Mouse (Mus musculus): ENCODE measurements at regions not wholly inside any gene's neighbourhood (a gene's known extent, or its start where the extent isn't known, plus 50 kb on each side); places are given as distances from the start of the nearest gene placed in this dataset.

DNA sequence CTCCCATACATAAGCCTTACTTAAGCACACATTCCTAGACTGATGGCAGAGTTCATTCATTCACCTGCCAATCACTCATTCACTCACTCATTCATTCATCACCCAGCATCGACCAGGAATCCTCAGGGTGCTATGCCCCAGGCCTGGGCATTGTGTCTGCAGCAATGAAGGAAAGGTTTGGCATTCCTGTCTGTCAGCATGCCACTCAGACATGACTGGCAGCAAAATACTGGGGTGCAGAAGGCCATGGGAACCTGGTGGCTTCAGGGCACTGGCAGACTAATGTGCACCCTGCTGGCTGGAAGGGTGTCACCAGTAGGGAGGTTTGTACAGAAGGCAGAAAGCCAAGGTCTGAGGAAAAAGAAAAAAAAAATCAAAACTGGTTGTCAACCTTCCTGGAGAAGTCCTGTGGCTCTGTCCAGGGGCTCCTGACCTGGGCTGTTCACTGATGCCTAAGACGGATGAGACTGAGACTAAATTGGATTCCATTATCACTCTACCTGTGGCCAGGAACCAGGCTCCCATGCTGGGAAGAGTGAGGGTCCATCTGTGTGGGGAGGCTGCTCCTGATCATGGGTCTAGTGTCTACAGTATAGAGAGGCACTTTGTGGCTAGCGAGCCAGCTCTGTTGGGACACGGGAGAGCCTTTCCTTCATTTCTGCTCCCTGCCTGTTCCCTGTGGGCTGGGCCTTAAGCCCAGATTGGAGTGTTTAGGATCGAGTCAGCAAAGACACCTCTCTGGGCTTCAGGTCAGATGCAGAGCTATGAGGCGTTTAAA, 104.1 kb downstream of the Cstad start:
- no peak for DNase-seq (ENCODE audit: low spot score)

DNA sequence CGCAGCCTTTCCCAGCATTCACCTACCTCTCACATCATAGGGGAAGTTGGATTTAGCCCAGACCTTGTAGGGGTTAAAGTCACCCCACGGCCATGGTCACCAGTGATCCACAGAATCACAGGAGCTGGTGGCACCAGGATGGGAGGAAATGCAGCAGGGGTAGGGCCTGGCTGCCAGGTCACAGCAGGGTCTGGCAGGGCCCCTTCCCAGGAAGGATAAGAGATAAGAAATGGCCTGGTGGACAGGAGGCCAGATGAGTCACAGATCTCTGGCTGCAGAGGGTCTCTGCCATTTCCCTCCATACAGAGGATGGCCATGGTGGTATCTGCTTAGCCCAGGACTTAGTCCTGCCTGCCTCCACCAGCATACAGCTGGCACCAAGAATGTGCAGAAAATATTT, 103.0 kb downstream of the Cstad start:
- no peak for DNase-seq (ENCODE audit: low spot score)

GRCm38 (mm10) chr2:30695771-30696456, 101.1 kb downstream of the Cstad start:
- DNase-seq (ENCODE audit: low spot score): peak; percentile 63

DNA sequence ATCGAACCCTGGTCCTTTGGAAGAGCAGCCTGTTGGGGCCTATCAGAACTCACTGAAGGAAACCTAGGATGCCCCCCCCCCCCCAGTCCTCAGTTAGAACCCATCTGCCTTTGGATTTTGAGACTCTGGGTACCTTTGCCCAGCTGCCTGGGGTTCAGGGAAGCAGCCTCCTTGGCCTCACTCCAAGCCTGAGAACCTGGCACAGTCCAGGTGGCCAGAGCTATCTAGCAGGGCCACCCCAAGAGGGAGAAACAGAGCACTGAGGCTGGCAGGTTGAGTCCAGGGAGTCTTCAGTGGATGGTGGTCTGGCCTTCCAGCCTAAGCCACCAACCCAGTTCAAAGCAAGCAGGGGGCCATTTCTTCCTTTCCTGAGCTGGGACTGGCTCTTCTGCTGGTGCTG, 100.2 kb downstream of the Cstad start:
- no peak for DNase-seq (ENCODE audit: low spot score)

- DNase-seq (ENCODE audit: low spot score): peak; percentile 88
Measured at GRCm38 (mm10) chr2:30693206-30694035, 98.6 kb downstream of the Cstad start.

GRCm38 (mm10) chr2:30692561-30693205, 97.8 kb downstream of the Cstad start:
- DNase-seq (ENCODE audit: low spot score): peak; percentile 72

DNA sequence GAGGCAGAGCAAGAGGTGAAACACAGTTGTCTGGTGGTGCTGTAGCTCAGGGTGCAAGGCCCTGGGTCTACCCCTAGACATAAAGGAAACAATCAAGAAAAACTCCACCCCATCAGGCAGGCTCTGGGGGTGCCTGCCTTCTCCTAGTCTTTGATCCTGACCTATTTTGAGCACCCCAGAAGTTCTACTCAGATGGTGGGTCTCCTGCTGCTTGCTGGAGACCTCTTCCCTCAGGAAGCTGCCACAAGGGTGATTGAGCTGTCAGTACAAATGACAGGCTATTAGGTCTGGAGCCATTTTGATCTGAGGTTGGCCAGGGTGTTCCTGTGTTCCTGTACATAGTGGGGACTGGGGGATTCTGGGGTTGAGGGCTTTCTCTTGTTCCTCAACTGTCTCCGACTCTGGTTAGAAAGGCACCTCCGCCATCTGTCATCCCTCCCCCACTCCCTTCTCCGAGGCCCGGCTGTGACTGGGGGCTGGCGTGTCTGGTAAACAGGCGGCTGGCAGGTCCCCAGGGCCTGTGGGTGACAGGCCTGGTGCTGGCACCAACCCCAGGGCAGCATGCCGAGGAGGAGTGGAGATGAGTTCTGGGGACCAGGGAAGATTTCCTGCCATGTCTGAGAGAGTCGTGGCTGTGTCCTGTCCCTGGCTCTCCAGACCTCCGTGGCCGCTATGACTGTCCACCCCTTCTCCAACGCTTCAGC, 97.2 kb downstream of the Cstad start:
- peak; percentile 78 for DNase-seq (ENCODE audit: low spot score)

GRCm38 (mm10) chr2:30690925-30691856, 96.4 kb downstream of the Cstad start:
- DNase-seq (ENCODE audit: low spot score): no peak

DNA sequence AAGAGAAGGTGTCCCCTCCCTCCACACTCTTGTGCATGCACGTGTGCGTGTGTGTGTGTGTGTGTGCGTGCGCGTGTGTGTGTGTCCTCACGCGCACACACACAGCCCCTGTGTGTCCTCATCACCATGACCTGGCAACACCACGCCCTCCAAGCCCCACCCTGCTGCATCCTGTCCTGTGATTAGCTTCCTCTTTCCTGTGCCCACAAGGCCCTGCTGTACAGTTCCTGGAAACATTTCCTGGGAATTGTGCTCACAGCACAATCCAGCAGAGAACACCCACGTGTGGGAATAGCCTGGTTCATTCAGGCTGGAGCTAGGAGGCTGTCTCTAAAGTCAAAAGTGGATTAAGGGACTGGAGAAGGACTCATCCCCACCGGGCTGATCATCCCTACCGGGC, 95.5 kb downstream of the Cstad start:
- DNase-seq (ENCODE audit: low spot score): no peak

DNA sequence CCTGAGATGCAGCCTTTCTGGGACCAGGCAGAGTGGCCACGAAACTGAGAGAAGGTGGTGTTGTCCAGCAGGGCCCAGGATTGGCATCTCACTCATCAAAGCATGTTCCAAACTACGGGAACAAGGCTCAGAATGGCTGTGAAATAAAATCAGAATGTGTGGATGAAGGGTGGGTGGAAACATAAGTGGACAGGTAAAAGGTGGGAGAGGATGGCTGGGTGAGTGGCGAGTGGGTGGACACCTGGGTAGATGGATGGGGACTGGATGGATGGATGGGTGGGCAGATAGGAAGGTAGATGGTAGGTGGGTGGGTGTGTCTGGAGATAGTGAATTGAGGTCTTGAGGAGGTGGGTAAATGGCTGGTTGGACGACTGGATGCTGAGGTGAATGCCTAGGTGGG, 93.6 kb downstream of the Cstad start:
- no peak for DNase-seq (ENCODE audit: low spot score)

- DNase-seq (ENCODE audit: low spot score): no peak
Measured at GRCm38 (mm10) chr2:30687121-30687551, 92.3 kb downstream of the Cstad start.

DNA sequence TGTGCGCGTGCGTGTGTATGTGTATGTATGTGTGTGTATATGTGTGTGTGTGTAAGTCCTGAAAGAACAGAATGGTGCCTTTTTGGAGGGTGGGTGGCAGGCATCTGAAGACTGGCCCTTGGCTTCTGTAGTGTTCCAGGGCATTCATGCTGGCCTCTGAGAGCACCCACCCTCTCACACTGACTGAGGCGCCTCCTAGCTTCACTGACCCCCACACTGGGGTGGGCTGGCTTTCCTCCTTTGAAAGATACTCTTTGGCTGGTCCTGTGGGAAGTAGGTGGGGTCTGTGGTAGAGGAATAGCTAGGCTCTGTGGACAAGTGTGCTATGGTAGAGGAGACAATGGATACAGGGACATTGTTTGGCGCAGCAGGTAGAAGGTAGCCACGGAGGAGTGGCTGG, 91.5 kb downstream of the Cstad start:
- DNase-seq (ENCODE audit: low spot score): no peak

DNA sequence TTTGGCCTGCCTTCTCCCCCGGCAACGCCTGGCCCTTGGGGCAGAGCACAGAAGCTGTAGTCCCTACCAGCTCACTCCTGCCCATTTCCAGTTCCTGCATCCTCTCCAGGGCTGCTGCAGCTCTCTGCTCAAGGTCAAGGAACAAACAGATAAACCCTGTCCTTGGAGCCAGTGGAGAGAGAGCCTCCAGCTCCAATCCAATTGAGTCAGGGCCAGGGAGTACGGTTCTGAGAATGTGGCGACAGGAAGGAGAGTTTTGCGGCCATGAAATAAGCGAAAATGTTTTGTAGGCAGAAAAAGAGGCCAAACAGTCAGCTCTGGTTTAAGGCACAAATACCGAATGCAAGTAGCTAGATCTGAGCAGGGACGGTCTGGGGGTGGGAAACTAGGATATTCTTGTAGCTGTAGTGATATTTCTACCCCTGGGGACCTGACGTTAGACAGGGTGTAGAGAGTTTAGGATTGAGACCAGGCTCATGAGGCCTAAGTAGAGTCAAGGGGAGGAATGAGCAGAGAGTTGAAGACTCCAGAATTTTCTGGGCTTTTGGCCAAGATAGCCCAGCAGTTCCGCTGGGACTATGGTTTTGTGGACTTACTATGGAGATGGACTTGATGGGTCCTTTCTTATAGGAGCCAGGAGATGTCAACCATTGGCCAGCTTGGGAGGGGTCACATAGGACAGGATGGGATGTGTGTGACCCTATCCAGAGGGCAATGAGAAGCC, 90.5 kb downstream of the Cstad start:
- no peak for DNase-seq (ENCODE audit: low spot score)

DNA sequence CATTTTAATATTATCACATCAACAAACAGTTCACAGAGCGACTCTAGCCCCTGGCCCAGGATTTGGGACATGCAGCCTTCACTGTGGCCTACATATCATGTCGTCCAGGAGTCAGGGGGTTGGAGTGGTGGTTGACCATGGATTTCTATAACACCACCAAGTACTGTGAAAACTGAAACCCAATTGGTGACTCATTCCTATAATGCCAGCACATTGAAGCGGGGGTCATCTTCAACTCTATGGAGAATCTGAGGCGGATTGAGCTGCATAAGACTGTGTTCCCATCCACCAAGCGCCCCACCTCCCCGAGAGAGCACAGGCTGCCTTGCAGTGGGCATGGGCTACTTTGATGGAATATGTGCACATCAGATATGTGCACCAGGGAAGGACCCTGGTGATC, 89.6 kb downstream of the Cstad start:
- DNase-seq (ENCODE audit: low spot score): no peak

- no peak for DNase-seq (ENCODE audit: low spot score)
Measured at GRCm38 (mm10) chr2:30682146-30682825, 87.4 kb downstream of the Cstad start.

GRCm38 (mm10) chr2:30681642-30682041, 86.8 kb downstream of the Cstad start:
- DNase-seq (ENCODE audit: low spot score): no peak

DNA sequence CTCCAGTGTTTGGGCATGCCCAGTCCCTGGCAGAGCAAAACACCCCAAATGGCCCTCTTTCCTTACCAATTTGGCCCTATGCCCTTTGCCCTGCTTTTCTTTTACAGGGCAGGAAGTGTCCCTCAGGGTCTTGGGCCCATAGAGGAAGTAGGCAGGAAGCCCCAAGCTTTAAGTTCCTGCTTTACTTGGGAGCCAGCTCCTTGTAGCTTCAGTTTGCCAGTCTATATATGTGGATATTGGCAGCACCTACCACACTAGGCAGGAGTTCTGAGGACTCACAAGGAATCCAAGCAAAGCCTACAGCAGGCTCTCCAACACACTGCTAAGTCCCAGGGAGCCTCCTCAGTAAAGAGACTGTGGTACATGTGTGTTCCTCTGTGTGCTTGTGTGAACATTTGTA, 84.2 kb downstream of the Cstad start:
- DNase-seq (ENCODE audit: low spot score): no peak

DNA sequence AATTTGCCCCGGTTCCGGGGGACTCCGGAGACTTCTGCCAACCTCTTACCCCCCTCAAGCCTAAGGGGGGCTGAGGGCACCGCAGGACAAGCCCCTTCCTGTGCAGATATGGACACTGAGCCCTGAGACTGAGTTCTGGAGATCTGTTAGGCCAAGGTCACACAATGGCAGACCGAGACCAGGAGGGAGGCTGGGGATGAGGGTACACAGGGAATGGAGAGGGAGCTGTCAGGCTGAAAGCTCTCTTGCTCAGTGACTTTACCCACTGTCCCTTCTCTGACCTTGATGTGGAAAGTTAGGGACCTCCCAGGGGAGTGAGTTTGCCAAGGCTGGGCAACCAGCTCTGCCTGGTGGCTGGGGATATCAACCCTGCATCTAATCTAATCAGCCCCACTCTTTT, 82.7 kb downstream of the Cstad start:
- peak; percentile 26 for DNase-seq (ENCODE audit: low spot score)

DNA sequence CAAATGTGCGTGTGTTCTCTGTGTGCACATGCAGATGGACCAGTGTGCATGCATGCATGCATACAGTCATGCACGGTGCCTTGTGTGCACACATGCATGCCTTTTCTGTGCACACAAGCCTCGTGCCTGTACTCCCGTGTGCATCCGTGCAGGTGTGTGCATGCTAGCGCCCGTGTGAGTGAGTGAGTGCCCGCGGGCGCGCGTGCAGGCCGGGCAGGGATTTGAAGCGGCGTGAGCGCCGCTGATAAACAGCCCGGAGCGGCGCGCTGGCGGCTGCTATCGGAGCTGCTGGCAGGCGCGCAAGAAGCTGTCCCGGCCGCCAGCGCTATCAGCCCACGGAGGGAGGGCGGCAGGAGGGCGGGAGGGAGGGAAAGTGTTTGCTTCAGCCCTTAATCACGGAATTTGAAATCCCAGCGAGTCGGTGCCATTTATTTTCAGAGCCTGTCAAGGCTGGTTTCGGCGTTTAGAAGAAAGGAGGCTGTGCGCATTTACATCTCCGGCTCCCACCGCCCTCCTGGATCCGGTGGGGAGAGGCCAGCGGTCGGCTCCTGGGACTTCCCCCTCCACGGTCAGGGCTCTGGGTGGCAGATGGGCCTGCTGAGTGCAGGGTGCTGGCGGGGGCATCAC, 82.1 kb downstream of the Cstad start:
- peak; percentile 48 for DNase-seq (ENCODE audit: low spot score)

Data from MN1 (cell line).